Mouse (Mus musculus) forebrain, postnatal 0 days (tissue): Measurements from ENCODE around the gene Akap5. TPM values are rescaled to one million over a fixed set of nuclear protein-coding genes. Genes with fewer than 3 reads are reported as not detected.

Experiments
- ATAC-seq: fragments of 200-750 bp; cut with Nextera tagmentation; 2 replicates; pipeline ENCODE4 v1.8.0; 2017; ENCODE audit warnings: mild to moderate bottlenecking, moderate library complexity
- DNase-seq: peaks from one replicate; pipeline ENCODE4 v3.0.0-alpha.2; 2015
- H3K27ac ChIP-seq: fragments of 300-500 bp; sonication (generic); 2 replicates; pipeline ENCODE4 v1.5.1; 2014; ENCODE audit warnings: low read depth, mild to moderate bottlenecking, antibody characterized with exemption, low read length, moderate library complexity, mixed read lengths
- H3K27me3 ChIP-seq: fragments of 300-500 bp; sonication (generic); 2 replicates; pipeline ENCODE4 v1.6.1; 2014; ENCODE audit warnings: mild to moderate bottlenecking, low read length, mixed read lengths; ENCODE audit not compliant: insufficient read depth
- H3K36me3 ChIP-seq: fragments of 300-500 bp; sonication (generic); 2 replicates; pipeline ENCODE4 v1.6.1; 2014; ENCODE audit warnings: mild to moderate bottlenecking, moderate library complexity; ENCODE audit not compliant: insufficient read depth
- H3K4me1 ChIP-seq: fragments of 300-500 bp; sonication (generic); 2 replicates; pipeline ENCODE4 v1.6.1; 2014; ENCODE audit warnings: antibody characterized with exemption; ENCODE audit not compliant: insufficient read depth
- H3K4me2 ChIP-seq: fragments of 300-500 bp; sonication (generic); 2 replicates; pipeline ENCODE4 v1.6.1; 2014; ENCODE audit warnings: low read depth, mild to moderate bottlenecking, moderate library complexity
- H3K4me3 ChIP-seq: fragments of 300-500 bp; sonication (generic); 2 replicates; pipeline ENCODE4 v1.5.1; 2014; ENCODE audit warnings: low read depth, low read length, mixed read lengths
- H3K9ac ChIP-seq: fragments of 300-500 bp; sonication (generic); 2 replicates; pipeline ENCODE4 v1.6.1; 2014; ENCODE audit warnings: mild to moderate bottlenecking
- H3K9me3 ChIP-seq: fragments of 300-500 bp; sonication (generic); 2 replicates; pipeline ENCODE4 v1.6.1; 2016; ENCODE audit warnings: low read length
- CTCF ChIP-seq: sonication (generic); IDR thresholded peaks from 2 replicates; pipeline ENCODE4 v1.5.1; 2016; ENCODE audit warnings: antibody characterized with exemption, control low read depth, low read depth
- WGBS: fragments of 180-500 bp; shearing (Covaris S2); extraction: QIAGEN DNeasy Blood & Tissue Kit; methylation state at CpG from one replicate; pipeline ENCODE4 v1.1.7; 2014; 5-methylcytosine and 5-hydroxymethylcytosine counted together
- polyA plus RNA-seq: library from polyadenylated mRNA; unstranded; fragments of >200 nt; fragmentation: Nextera tagmentation; extraction: Ambion mirVana; gene quantifications from 2 replicates; pipeline ENCODE4 v1.2.1, GENCODE M21; 2015
- total RNA-seq: library from RNA; depleted of rRNA; stranded (reverse); fragments of >200 nt; gene quantifications from 2 replicates; pipeline ENCODE4 v1.2.3, GENCODE M21; 2014

The Akap5 gene
- total and polyA plus RNA-seq, 2 experiments from 2014 or later = 11.0 to 24.7 TPM

DNA sequence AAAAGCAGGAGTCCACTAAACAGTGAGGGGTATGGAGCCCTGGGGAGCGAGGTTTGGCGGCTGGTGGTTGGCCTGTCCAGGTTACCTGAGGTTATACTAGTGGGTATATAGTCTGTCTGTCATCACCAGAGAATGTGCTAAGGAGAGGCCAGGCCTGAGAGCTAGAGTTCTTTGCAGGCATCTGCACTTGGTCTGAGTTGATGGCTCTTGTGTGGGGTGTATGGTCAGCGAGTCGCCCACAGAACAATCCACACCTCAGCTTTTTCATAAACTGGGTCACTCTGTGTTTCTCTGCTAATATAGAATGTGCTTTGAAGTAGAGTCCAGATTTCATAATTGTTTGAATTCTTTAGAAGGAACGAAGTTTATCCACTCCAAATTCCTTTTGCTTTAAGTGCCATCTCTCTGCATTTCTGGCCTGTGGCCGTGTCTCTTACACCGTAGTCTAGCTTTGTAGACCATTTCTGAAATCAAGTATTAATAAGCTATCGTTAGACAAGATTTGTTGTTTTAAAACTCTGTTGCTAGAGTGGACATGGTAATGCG is 25.3 kb upstream of the Akap5 start:
- WGBS = 97% methylated on average over 9 of the region's 9 CpGs
- TF ChIP-seq CTCF = no peak
- no peak for ATAC-seq
- Histone ChIP-seq H3K9me3 (no peaks in the 10 kb centered on the region), H3K4me1 (peaks cover 3% of the 10 kb centered on the region; the same call in 1 of the 2 replicates), H3K9ac (no peak overlapping the region), H3K27me3 (no peaks in the 10 kb centered on the region), H3K27ac (no peak overlapping the region), H3K4me2 (no peak overlapping the region), H3K36me3 (peaks cover 28% of the 10 kb centered on the region), H3K4me3 (no peak overlapping the region)
- no peak for DNase-seq

DNA sequence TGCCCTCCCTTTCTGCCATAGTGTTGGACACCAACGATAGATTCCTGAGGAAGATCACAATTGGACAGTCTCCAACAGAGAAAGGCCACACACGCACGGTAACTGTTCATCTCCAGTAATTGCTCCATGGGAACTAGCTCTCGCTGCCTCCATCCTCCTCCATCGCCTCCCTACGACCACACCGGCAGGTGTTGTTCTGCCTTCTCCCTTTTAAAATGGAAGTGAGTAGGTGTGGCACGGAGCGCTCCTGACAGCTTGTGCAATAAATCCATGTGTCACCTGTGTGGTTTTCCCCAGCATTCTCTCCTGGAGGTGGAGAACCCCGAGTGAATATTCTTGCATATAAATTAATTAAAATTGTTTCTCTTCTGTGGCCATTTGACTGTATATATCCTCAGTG is 24.3 kb upstream of the Akap5 start:
- TF ChIP-seq CTCF = no peak
- Histone ChIP-seq H3K4me1 (peaks cover 3% of the 10 kb centered on the region; the same call in 1 of the 2 replicates), H3K4me2 (no peak overlapping the region), H3K9me3 (no peaks in the 10 kb centered on the region), H3K36me3 (peaks cover 26% of the 10 kb centered on the region), H3K27me3 (no peaks in the 10 kb centered on the region), H3K9ac (no peak overlapping the region), H3K27ac (no peak overlapping the region), H3K4me3 (no peak overlapping the region)
- no peak for ATAC-seq
- no peak for DNase-seq
- 84% methylated on average over 10 of the region's 10 CpGs for WGBS

DNA sequence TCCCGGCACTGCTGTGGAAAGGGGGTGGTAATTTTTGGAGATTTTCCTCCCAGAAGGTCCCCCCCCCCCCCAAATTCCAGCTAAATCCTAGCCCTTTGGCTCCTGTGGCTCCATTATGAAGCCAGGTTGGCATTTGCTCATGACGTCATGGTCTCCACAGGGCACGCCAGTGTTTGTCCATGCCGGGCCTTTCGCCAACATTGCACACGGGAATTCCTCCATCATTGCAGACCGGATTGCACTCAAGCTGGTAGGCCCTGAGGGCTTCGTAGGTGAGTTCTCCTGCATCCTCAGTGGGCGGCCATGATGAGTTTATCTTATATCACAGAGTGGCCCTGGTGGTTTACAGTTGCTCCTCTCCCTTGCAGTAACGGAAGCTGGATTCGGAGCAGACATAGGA is 21.2 kb upstream of the Akap5 start:
- Histone ChIP-seq H3K4me3 (no peak overlapping the region), H3K4me1 (peaks cover 3% of the 10 kb centered on the region; the same call in 1 of the 2 replicates), H3K4me2 (no peak overlapping the region), H3K36me3 (peaks cover 28% of the 10 kb centered on the region), H3K9me3 (no peaks in the 10 kb centered on the region), H3K9ac (no peak overlapping the region), H3K27ac (no peak overlapping the region), H3K27me3 (no peaks in the 10 kb centered on the region)
- no peak for TF ChIP-seq CTCF
- WGBS = 73% methylated on average over 11 of the region's 11 CpGs
- DNase-seq = no peak
- no peak for ATAC-seq

DNA sequence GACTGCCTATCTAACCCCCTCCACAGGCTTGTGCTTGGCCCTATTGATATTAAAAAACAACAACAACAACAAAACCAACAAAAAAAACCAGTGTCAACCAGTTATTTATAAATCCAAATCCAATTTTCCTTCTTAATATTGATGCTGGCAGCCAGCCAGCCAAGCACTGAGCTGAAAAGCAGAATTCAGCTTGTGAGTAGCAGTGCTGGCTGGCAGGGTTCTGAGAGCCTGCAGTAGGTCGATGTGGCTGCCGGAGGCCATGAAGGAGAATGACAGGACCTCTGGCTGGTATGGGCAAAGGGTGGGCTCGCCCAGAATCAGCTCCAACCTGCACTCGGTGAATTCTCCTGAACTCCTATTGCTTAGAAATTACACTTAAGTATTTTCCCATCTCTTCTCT is 20.5 kb upstream of the Akap5 start:
- DNase-seq = peak; percentile 62
- Histone ChIP-seq H3K4me2 (no peak overlapping the region), H3K27me3 (no peaks in the 10 kb centered on the region), H3K4me1 (peaks cover 3% of the 10 kb centered on the region; the same call in 1 of the 2 replicates), H3K9ac (no peak overlapping the region), H3K9me3 (no peaks in the 10 kb centered on the region), H3K4me3 (no peak overlapping the region), H3K27ac (0 out of 2 replicates have a peak overlapping the region, but pooled peaks have one; percentile 29), H3K36me3 (peaks cover 23% of the 10 kb centered on the region)
- no peak for TF ChIP-seq CTCF
- WGBS = 33% methylated on average over 4 of the region's 4 CpGs
- no peak for ATAC-seq

DNA sequence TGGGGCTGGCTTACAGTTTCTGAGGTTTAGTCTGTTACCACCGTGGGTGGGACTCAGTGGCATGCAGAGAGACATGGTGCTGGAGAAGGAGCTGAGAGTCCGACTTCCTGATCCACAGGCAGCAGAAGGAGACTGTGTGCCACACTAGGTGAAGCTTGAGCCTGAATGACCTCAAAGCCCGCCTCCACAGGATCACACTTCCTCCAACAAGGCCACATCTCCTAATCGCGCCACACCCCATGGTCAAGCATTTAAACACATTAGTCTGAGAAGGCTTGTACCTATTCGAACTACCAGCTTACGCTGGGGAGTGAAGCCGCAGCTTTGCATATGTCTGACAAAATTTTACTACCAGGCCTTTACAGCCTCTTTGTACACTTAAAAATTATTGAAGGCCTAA is 19.6 kb upstream of the Akap5 start:
- ATAC-seq (no peak), DNase-seq (no peak)
- Histone ChIP-seq H3K9me3 (no peaks in the 10 kb centered on the region), H3K9ac (no peak overlapping the region), H3K4me1 (peaks cover 3% of the 10 kb centered on the region; the same call in 1 of the 2 replicates), H3K36me3 (peaks cover 19% of the 10 kb centered on the region), H3K4me2 (no peak overlapping the region), H3K4me3 (no peak overlapping the region), H3K27me3 (no peaks in the 10 kb centered on the region), H3K27ac (no peak overlapping the region)
- WGBS = 89% methylated on average over 8 of the region's 8 CpGs
- no peak for TF ChIP-seq CTCF

DNA sequence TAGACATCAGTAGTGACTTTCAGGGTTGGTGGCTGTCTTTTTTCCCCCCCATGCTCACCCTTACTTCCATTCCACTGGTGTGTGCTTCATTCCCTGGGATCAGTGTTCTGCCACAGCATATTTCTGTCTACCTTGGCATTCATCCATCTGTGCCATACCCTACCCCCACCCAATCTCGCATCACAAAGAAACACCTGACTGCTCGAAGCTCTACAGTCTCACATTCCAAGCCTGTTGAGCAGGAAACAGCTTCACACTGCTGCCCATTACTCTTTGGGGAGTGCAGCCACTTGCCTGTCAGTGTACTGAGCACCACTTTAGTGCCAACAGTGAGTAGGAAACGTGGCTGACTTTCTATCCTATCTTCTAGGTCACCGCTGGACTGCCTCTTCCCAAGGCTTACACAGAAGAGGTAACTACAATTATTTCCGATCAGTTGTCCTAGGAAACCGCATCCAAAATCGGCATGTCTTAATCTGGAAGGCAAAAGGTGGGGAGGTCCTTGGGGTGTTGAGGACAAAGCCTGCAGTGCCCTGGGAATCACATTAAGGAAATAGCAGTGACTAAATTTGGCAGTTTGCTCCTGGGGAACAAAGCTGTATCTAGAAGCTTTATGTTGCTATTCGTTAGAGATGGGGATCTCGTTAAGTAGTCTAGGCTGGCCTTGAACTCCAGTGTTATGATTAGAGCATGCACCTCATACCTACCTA is 17.7 kb upstream of the Akap5 start:
- H3K4me1 ChIP-seq = peaks cover 3% of the 10 kb centered on the region; the same call in 1 of the 2 replicates
- no peak overlapping the region for H3K4me3 ChIP-seq
- no peak for ATAC-seq
- DNase-seq = no peak
- H3K27me3 ChIP-seq = no peaks in the 10 kb centered on the region
- H3K27ac ChIP-seq = no peak overlapping the region
- TF ChIP-seq CTCF = no peak
- 53% methylated on average over 9 of the region's 9 CpGs for WGBS
- no peaks in the 10 kb centered on the region for H3K9me3 ChIP-seq
- no peak overlapping the region for H3K9ac ChIP-seq
- H3K36me3 ChIP-seq = peaks cover 25% of the 10 kb centered on the region
- no peak overlapping the region for H3K4me2 ChIP-seq

DNA sequence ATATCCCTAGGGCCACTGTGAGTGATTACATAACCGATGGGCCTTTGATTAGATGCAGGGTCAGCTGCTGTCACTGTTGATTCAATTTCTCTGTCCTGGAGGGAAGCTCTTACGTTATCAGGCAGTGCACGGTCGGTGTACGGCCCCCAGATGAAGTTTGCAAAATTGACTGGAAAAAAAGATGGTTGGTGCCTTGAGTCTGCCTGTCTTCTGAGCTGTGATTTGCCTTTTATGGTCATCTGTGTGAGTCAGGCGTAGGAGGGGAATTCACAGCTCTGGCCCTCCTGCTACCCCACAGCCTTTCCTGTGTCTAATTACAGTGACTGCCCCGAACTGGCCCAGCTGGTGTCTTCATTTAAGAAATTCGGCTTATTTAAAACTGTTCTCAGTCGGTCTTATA is 16.7 kb upstream of the Akap5 start:
- no peak overlapping the region for H3K4me3 ChIP-seq
- TF ChIP-seq CTCF = no peak
- DNase-seq = no peak
- H3K9ac ChIP-seq = no peak overlapping the region
- H3K4me1 ChIP-seq = peaks cover 3% of the 10 kb centered on the region; the same call in 1 of the 2 replicates
- ATAC-seq = no peak
- H3K36me3 ChIP-seq = peaks cover 32% of the 10 kb centered on the region
- no peak overlapping the region for H3K4me2 ChIP-seq
- 66% methylated on average over 9 of the region's 9 CpGs for WGBS
- H3K27me3 ChIP-seq = no peaks in the 10 kb centered on the region
- no peak overlapping the region for H3K27ac ChIP-seq
- H3K9me3 ChIP-seq = no peaks in the 10 kb centered on the region
